17 mouse cellular contexts compared by ENCODE assay signal in genomic region chr3:86759383-86759782, GRCm38 (mm10).
DNase-seq lines count a peak whose midpoint lies in the region; ATAC-seq and TF ChIP-seq lines count a peak whose summit lies in the region.
"Had no signal": no experiment of that assay in that cellular context is flagged by ENCODE, and none has a peak within 500 bp of the region (broad histone marks: within the 10 kb centered on the region; RNA-seq: fewer than 3 reads in every experiment).

No protein-coding gene starts in this region.

- intact Hi-C loops in heart, postnatal 25 days (cut with DNase I) = no loop called here

- WGBS in heart, embryonic 10.5 days = 83% methylated on average over 1 of the region's 1 CpGs
- WGBS in embryonic facial prominence, embryonic 14.5 days = 65% methylated on average over 1 of the region's 1 CpGs
- 50% methylated on average over 1 of the region's 1 CpGs for WGBS in limb, embryonic 14.5 days
- 64% methylated on average over 1 of the region's 1 CpGs for WGBS in neural tube, embryonic 15.5 days
- WGBS in forebrain, embryonic 11.5 days = 77% methylated on average over 1 of the region's 1 CpGs
- WGBS in liver, postnatal 0 days (ENCODE audit: insufficient replicate concordance) = 68% methylated on average over 1 of the region's 1 CpGs

- peak overlapping the region; percentile 59; the same call in 1 of the 2 replicates for H3K27ac ChIP-seq in heart, embryonic 10.5 days
- peak overlapping the region; percentile 84 for H3K27ac ChIP-seq in embryonic facial prominence, embryonic 14.5 days (replicated peaks; ENCODE audit: low read depth, low read length)
- 0 out of 2 replicates have a peak overlapping the region, but pooled peaks have one; percentile 26 for H3K27ac ChIP-seq in limb, embryonic 14.5 days (replicated peaks; ENCODE audit: low read depth, low read length)
- no peak overlapping the region for H3K27ac ChIP-seq in neural tube, embryonic 15.5 days (replicated peaks)
- no peak overlapping the region for H3K27ac ChIP-seq in forebrain, embryonic 11.5 days (ENCODE audit: low read depth, low read length)
- no peak overlapping the region for H3K27ac ChIP-seq in liver, postnatal 0 days (ENCODE audit: low read depth)
- H3K27ac ChIP-seq: heart, embryonic 15.5 days; limb, embryonic 15.5 days; lung, embryonic 15.5 days; stomach, embryonic 15.5 days had no signal

- no peak for TF ChIP-seq POLR2A in limb, embryonic 14.5 days (IDR thresholded peaks at IDR 0.05; ENCODE audit: borderline replicate concordance, extremely low read depth, insufficient read depth, insufficient read length)

- no peak for DNase-seq in heart, embryonic 10.5 days (ENCODE audit: low spot score)
- no peak for DNase-seq in heart, postnatal 25 days (ENCODE audit: low spot score)
- no peak for DNase-seq in embryonic facial prominence, embryonic 14.5 days (ENCODE audit: low spot score)
- DNase-seq in limb, embryonic 14.5 days (ENCODE audit: low spot score) = no peak
- DNase-seq in forebrain, embryonic 11.5 days (ENCODE audit: low spot score) = no peak
- DNase-seq in liver, postnatal 0 days = no peak
- DNase-seq in cerebellum, adult 9-10 months = no peak
- DNase-seq: adrenal gland, adult 2 months; cerebellum, adult 8-10 months; kidney, adult 18-20 months; kidney, postnatal 25 days; thymus, postnatal 14 days had no signal

- H3K27me3 ChIP-seq in heart, embryonic 10.5 days (ENCODE audit: insufficient read depth, poor library complexity, severe bottlenecking) = no peaks in the 10 kb centered on the region
- no peaks in the 10 kb centered on the region for H3K27me3 ChIP-seq in embryonic facial prominence, embryonic 14.5 days (replicated peaks; ENCODE audit: control insufficient read depth, insufficient read depth, low read length)
- H3K27me3 ChIP-seq in limb, embryonic 14.5 days (ENCODE audit: control insufficient read depth, insufficient read depth, low read length) = no peaks in the 10 kb centered on the region
- no peaks in the 10 kb centered on the region for H3K27me3 ChIP-seq in neural tube, embryonic 15.5 days (replicated peaks)
- H3K27me3 ChIP-seq in forebrain, embryonic 11.5 days (ENCODE audit: control insufficient read depth, insufficient read depth, low read length) = 0 out of 2 replicates have a peak, but pooled peaks cover 2% of the 10 kb centered on the region
- no peaks in the 10 kb centered on the region for H3K27me3 ChIP-seq in liver, postnatal 0 days (ENCODE audit: insufficient read depth, low read length)
- H3K27me3 ChIP-seq: heart, embryonic 15.5 days; limb, embryonic 15.5 days; lung, embryonic 15.5 days; stomach, embryonic 15.5 days had no signal

- H3K9ac ChIP-seq in embryonic facial prominence, embryonic 14.5 days (ENCODE audit: low read depth, low read length) = peak overlapping the region; percentile 46
- H3K9ac ChIP-seq in limb, embryonic 14.5 days (ENCODE audit: low read depth, low read length, severe bottlenecking) = peak overlapping the region; percentile 39; the same call in 1 of the 2 replicates
- no peak overlapping the region for H3K9ac ChIP-seq in neural tube, embryonic 15.5 days (replicated peaks)
- no peak overlapping the region for H3K9ac ChIP-seq in forebrain, embryonic 11.5 days (ENCODE audit: low read length)
- H3K9ac ChIP-seq in liver, postnatal 0 days (replicated peaks) = no peak overlapping the region
- H3K9ac ChIP-seq: heart, embryonic 15.5 days; limb, embryonic 15.5 days; lung, embryonic 15.5 days; stomach, embryonic 15.5 days had no signal

- no peaks in the 10 kb centered on the region for H3K9me3 ChIP-seq in heart, embryonic 10.5 days
- H3K9me3 ChIP-seq in embryonic facial prominence, embryonic 14.5 days (ENCODE audit: control insufficient read depth, low read length) = no peaks in the 10 kb centered on the region
- no peaks in the 10 kb centered on the region for H3K9me3 ChIP-seq in limb, embryonic 14.5 days (ENCODE audit: control insufficient read depth, low read length)
- no peaks in the 10 kb centered on the region for H3K9me3 ChIP-seq in neural tube, embryonic 15.5 days (replicated peaks)
- H3K9me3 ChIP-seq in forebrain, embryonic 11.5 days (ENCODE audit: control insufficient read depth, low read length) = no peaks in the 10 kb centered on the region
- no peaks in the 10 kb centered on the region for H3K9me3 ChIP-seq in liver, postnatal 0 days (ENCODE audit: low read length)
- H3K9me3 ChIP-seq: heart, embryonic 15.5 days; limb, embryonic 15.5 days; lung, embryonic 15.5 days; stomach, embryonic 15.5 days had no signal

- no peaks in the 10 kb centered on the region for H3K36me3 ChIP-seq in heart, embryonic 10.5 days
- no peaks in the 10 kb centered on the region for H3K36me3 ChIP-seq in embryonic facial prominence, embryonic 14.5 days (ENCODE audit: control insufficient read depth, insufficient read depth, low read length)
- no peaks in the 10 kb centered on the region for H3K36me3 ChIP-seq in limb, embryonic 14.5 days (ENCODE audit: control insufficient read depth, insufficient read depth, low read length)
- no peaks in the 10 kb centered on the region for H3K36me3 ChIP-seq in neural tube, embryonic 15.5 days
- H3K36me3 ChIP-seq in forebrain, embryonic 11.5 days (ENCODE audit: control insufficient read depth, insufficient read depth, low read length) = no peaks in the 10 kb centered on the region
- no peaks in the 10 kb centered on the region for H3K36me3 ChIP-seq in liver, postnatal 0 days (replicated peaks; ENCODE audit: insufficient read depth, low read length)
- H3K36me3 ChIP-seq: heart, embryonic 15.5 days; limb, embryonic 15.5 days; lung, embryonic 15.5 days; stomach, embryonic 15.5 days had no signal

- H3K4me3 ChIP-seq in heart, embryonic 10.5 days = no peak overlapping the region
- peak overlapping the region; percentile 14; the same call in 1 of the 2 replicates for H3K4me3 ChIP-seq in embryonic facial prominence, embryonic 14.5 days (ENCODE audit: low read depth, low read length)
- H3K4me3 ChIP-seq in limb, embryonic 14.5 days (replicated peaks; ENCODE audit: low read length) = no peak overlapping the region
- H3K4me3 ChIP-seq in neural tube, embryonic 15.5 days (replicated peaks) = no peak overlapping the region
- no peak overlapping the region for H3K4me3 ChIP-seq in forebrain, embryonic 11.5 days (ENCODE audit: low read depth, low read length)
- H3K4me3 ChIP-seq in liver, postnatal 0 days (ENCODE audit: low read depth, low read length) = no peak overlapping the region
- H3K4me3 ChIP-seq: heart, embryonic 15.5 days; limb, embryonic 15.5 days; lung, embryonic 15.5 days; stomach, embryonic 15.5 days had no signal

- H3K4me2 ChIP-seq in embryonic facial prominence, embryonic 14.5 days (ENCODE audit: low read depth, low read length) = peak overlapping the region; percentile 49
- peak overlapping the region; percentile 33 for H3K4me2 ChIP-seq in limb, embryonic 14.5 days (replicated peaks; ENCODE audit: low read depth, low read length, severe bottlenecking)
- H3K4me2 ChIP-seq in neural tube, embryonic 15.5 days = no peak overlapping the region
- no peak overlapping the region for H3K4me2 ChIP-seq in forebrain, embryonic 11.5 days (ENCODE audit: low read depth, low read length, severe bottlenecking)
- H3K4me2 ChIP-seq in liver, postnatal 0 days (ENCODE audit: low read depth, low read length) = no peak overlapping the region
- H3K4me2 ChIP-seq: limb, embryonic 15.5 days; lung, embryonic 15.5 days; stomach, embryonic 15.5 days had no signal

- ATAC-seq in embryonic facial prominence, embryonic 14.5 days (ENCODE audit: low read depth) = no peak
- ATAC-seq in limb, embryonic 14.5 days (ENCODE audit: low FRiP score, low read depth) = no peak
- 0 out of 2 replicates have a peak, but pooled peaks have one; percentile 39 for ATAC-seq in neural tube, embryonic 15.5 days (ENCODE audit: low FRiP score)
- no peak for ATAC-seq in forebrain, embryonic 11.5 days (replicated peaks; ENCODE audit: low FRiP score)
- no peak for ATAC-seq in liver, postnatal 0 days

- TF ChIP-seq CTCF in liver, postnatal 0 days (IDR thresholded peaks at IDR 0.05; ENCODE audit: low read depth) = no peak

- TF ChIP-seq EP300 in liver, postnatal 0 days (IDR thresholded peaks at IDR 0.05; ENCODE audit: low read depth) = no peak

- H3K4me1 ChIP-seq in heart, embryonic 10.5 days = peaks cover 7% of the 10 kb centered on the region; the same call in 1 of the 2 replicates
- H3K4me1 ChIP-seq in embryonic facial prominence, embryonic 14.5 days (ENCODE audit: control insufficient read depth, insufficient read depth, low read length) = peaks cover 14% of the 10 kb centered on the region
- H3K4me1 ChIP-seq in limb, embryonic 14.5 days (ENCODE audit: control insufficient read depth, insufficient read depth, low read length) = peaks cover 12% of the 10 kb centered on the region
- H3K4me1 ChIP-seq in neural tube, embryonic 15.5 days = peaks cover 14% of the 10 kb centered on the region; the same call in 1 of the 2 replicates
- no peaks in the 10 kb centered on the region for H3K4me1 ChIP-seq in forebrain, embryonic 11.5 days (replicated peaks; ENCODE audit: control insufficient read depth, insufficient read depth, low read length)
- no peaks in the 10 kb centered on the region for H3K4me1 ChIP-seq in liver, postnatal 0 days (ENCODE audit: insufficient read depth)
- H3K4me1 ChIP-seq: heart, embryonic 15.5 days; lung, embryonic 15.5 days; stomach, embryonic 15.5 days had no signal

Comparison
In these comparisons a context has a peak if more than half of its experiments do, and no peak if none do; other contexts are left out.
1. H3K27ac ChIP-seq: peak in heart, embryonic 10.5 days (single experiment), embryonic facial prominence, embryonic 14.5 days (single experiment) and limb, embryonic 14.5 days (single experiment); none in neural tube, embryonic 15.5 days (single experiment), forebrain, embryonic 11.5 days (single experiment) and liver, postnatal 0 days (single experiment).
2. H3K4me2 ChIP-seq: peak in embryonic facial prominence, embryonic 14.5 days (single experiment) and limb, embryonic 14.5 days (single experiment); none in neural tube, embryonic 15.5 days (single experiment), forebrain, embryonic 11.5 days (single experiment) and liver, postnatal 0 days (single experiment).
3. H3K9ac ChIP-seq: peak in embryonic facial prominence, embryonic 14.5 days (single experiment) and limb, embryonic 14.5 days (single experiment); none in neural tube, embryonic 15.5 days (single experiment), forebrain, embryonic 11.5 days (single experiment) and liver, postnatal 0 days (single experiment).